In genomic region chr10:99164871-99165477, GRCm38 (mm10) we compare ENCODE assay signal across 9 mouse cellular contexts. TPM values are rescaled to one million over a fixed set of nuclear protein-coding genes. Genes with fewer than 3 reads are reported as not detected.
DNase-seq lines count a peak whose midpoint lies in the region; ATAC-seq and TF ChIP-seq lines count a peak whose summit lies in the region.
"Had no signal": no experiment of that assay in that cellular context is flagged by ENCODE, and none has a peak within 500 bp of the region (broad histone marks: within the 10 kb centered on the region; RNA-seq: fewer than 3 reads in every experiment).

No protein-coding gene starts in this region.

- H3K4me1 ChIP-seq in liver, embryonic 12.5 days = peaks cover 9% of the 10 kb centered on the region
- peaks cover 26% of the 10 kb centered on the region for H3K4me1 ChIP-seq in heart, embryonic 13.5 days
- peaks cover 8% of the 10 kb centered on the region; the same call in 1 of the 2 replicates for H3K4me1 ChIP-seq in kidney, postnatal 0 days (replicated peaks; ENCODE audit: insufficient read depth, low read length)
- H3K4me1 ChIP-seq in stomach, embryonic 15.5 days = peaks cover 10% of the 10 kb centered on the region

- H3K4me3 ChIP-seq in liver, embryonic 12.5 days = no peak overlapping the region
- no peak overlapping the region for H3K4me3 ChIP-seq in heart, embryonic 13.5 days
- no peak overlapping the region for H3K4me3 ChIP-seq in kidney, postnatal 0 days (replicated peaks; ENCODE audit: low read depth, low read length)
- no peak overlapping the region for H3K4me3 ChIP-seq in stomach, embryonic 15.5 days (replicated peaks)

- 49% methylated on average over 13 of the region's 13 CpGs for WGBS in liver, embryonic 12.5 days (ENCODE audit: insufficient replicate concordance)
- WGBS in heart, embryonic 13.5 days = 44% methylated on average over 13 of the region's 13 CpGs
- WGBS in kidney, postnatal 0 days = 32% methylated on average over 13 of the region's 13 CpGs
- WGBS in stomach, embryonic 15.5 days = 29% methylated on average over 13 of the region's 13 CpGs

- DNase-seq in liver = peak; percentile 17
- peak; percentile 20 for DNase-seq in c-Kit-positive CD71-positive TER-119-positive erythroid progenitor cells, embryonic 14.5 days (ENCODE audit: low spot score)
- DNase-seq in kidney, postnatal 0 days (ENCODE audit: low spot score) = peak; percentile 92
- no peak for DNase-seq in gastrocnemius, postnatal 10 days

- no peak overlapping the region for H3K27ac ChIP-seq in liver, embryonic 12.5 days
- H3K27ac ChIP-seq in heart, embryonic 13.5 days (replicated peaks) = peak overlapping the region; percentile 26; the same call in 1 of the 2 replicates
- peak overlapping the region; percentile 78 for H3K27ac ChIP-seq in kidney, postnatal 0 days
- H3K27ac ChIP-seq in stomach, embryonic 15.5 days = no peak overlapping the region; the same call in 1 of the 2 replicates

- H3K4me2 ChIP-seq in liver, embryonic 12.5 days = no peak overlapping the region
- peak overlapping the region; percentile 29; the same call in 1 of the 2 replicates for H3K4me2 ChIP-seq in heart, embryonic 13.5 days
- no peak overlapping the region for H3K4me2 ChIP-seq in kidney, postnatal 0 days (ENCODE audit: low read length)
- H3K4me2 ChIP-seq in stomach, embryonic 15.5 days = no peak overlapping the region

- no peak for ATAC-seq in liver, embryonic 12.5 days
- ATAC-seq in heart, embryonic 13.5 days (ENCODE audit: extremely low read depth, insufficient number of reproducible peaks, low FRiP score, low TSS enrichment) = no peak
- peak; percentile 42; the same call in 1 of the 2 replicates for ATAC-seq in kidney, postnatal 0 days (replicated peaks; ENCODE audit: low FRiP score, low read depth)
- ATAC-seq in megakaryocyte, adult 5-6 weeks (ENCODE audit: poor library complexity, severe bottlenecking) = 0 out of 2 replicates have a peak, but pooled peaks have one; percentile 31
- ATAC-seq in stomach, embryonic 15.5 days (ENCODE audit: insufficient read depth, low FRiP score, low read depth) = peak; percentile 62

- no peak overlapping the region for H3K9ac ChIP-seq in liver, embryonic 12.5 days
- no peak overlapping the region for H3K9ac ChIP-seq in heart, embryonic 13.5 days
- H3K9ac ChIP-seq in kidney, postnatal 0 days (ENCODE audit: low read depth, low read length) = no peak overlapping the region
- H3K9ac ChIP-seq in stomach, embryonic 15.5 days = no peak overlapping the region

- H3K9me3 ChIP-seq in liver, embryonic 12.5 days (replicated peaks) = no peaks in the 10 kb centered on the region
- no peaks in the 10 kb centered on the region for H3K9me3 ChIP-seq in heart, embryonic 13.5 days
- H3K9me3 ChIP-seq in kidney, postnatal 0 days (replicated peaks; ENCODE audit: low read length) = no peaks in the 10 kb centered on the region
- H3K9me3 ChIP-seq in stomach, embryonic 15.5 days = no peaks in the 10 kb centered on the region

- no peaks in the 10 kb centered on the region for H3K27me3 ChIP-seq in liver, embryonic 12.5 days (replicated peaks)
- H3K27me3 ChIP-seq in heart, embryonic 13.5 days (replicated peaks) = no peaks in the 10 kb centered on the region
- H3K27me3 ChIP-seq in kidney, postnatal 0 days (ENCODE audit: insufficient read depth, low read length) = no peaks in the 10 kb centered on the region
- H3K27me3 ChIP-seq in stomach, embryonic 15.5 days (replicated peaks) = no peaks in the 10 kb centered on the region

- peak; percentile 80 for TF ChIP-seq CTCF in kidney, postnatal 0 days (IDR thresholded peaks at IDR 0.05; ENCODE audit: low read depth)

- peaks cover 7% of the 10 kb centered on the region; the same call in 1 of the 2 replicates for H3K36me3 ChIP-seq in liver, embryonic 12.5 days
- peaks cover 4% of the 10 kb centered on the region for H3K36me3 ChIP-seq in heart, embryonic 13.5 days
- no peaks in the 10 kb centered on the region for H3K36me3 ChIP-seq in kidney, postnatal 0 days (ENCODE audit: insufficient read depth, low read length)
- no peaks in the 10 kb centered on the region for H3K36me3 ChIP-seq in stomach, embryonic 15.5 days

RNA-seq across cellular contexts. Expression of gene Phxr2, which starts 38.8 kb away (rescaled TPM):
- not detected in 2 replicates for polyA plus RNA-seq in liver, embryonic 12.5 days (2016; fragmentation: Nextera tagmentation; extraction: Ambion mirVana)
- polyA plus RNA-seq in heart, embryonic 13.5 days (2015; fragmentation: Nextera tagmentation; extraction: Ambion mirVana) = not detected in 2 replicates
- not detected in 2 replicates for polyA plus RNA-seq in kidney, postnatal 0 days (2015; fragmentation: Nextera tagmentation; extraction: Ambion mirVana)
- total RNA-seq in megakaryocyte, adult 5-6 weeks (2015) = not detected in 2 replicates
- total RNA-seq in megakaryocyte, adult 5-6 weeks (2017) = not detected in 2 replicates
- not detected in 2 replicates for polyA plus RNA-seq in stomach, embryonic 15.5 days (2015; fragmentation: Nextera tagmentation; extraction: Ambion mirVana)
- total RNA-seq in gastrocnemius, postnatal 10 days (2021) = not detected
- total RNA-seq: layer of hippocampus, postnatal 36 days had no signal

RNA-seq across cellular contexts. Expression of gene Galnt4, which starts 57.0 kb away (rescaled TPM):
- polyA plus RNA-seq in liver, embryonic 12.5 days (2016; fragmentation: Nextera tagmentation; extraction: Ambion mirVana) = 4.2 and 4.5 TPM in 2 replicates
- 5.2 and 5.3 TPM in 2 replicates for polyA plus RNA-seq in heart, embryonic 13.5 days (2015; fragmentation: Nextera tagmentation; extraction: Ambion mirVana)
- 9.4 and 9.7 TPM in 2 replicates for polyA plus RNA-seq in kidney, postnatal 0 days (2015; fragmentation: Nextera tagmentation; extraction: Ambion mirVana)
- 8.5 and 9.9 TPM in 2 replicates for total RNA-seq in megakaryocyte, adult 5-6 weeks (2015)
- total RNA-seq in megakaryocyte, adult 5-6 weeks (2017) = 9.2 and 12.6 TPM in 2 replicates
- polyA plus RNA-seq in stomach, embryonic 15.5 days (2015; fragmentation: Nextera tagmentation; extraction: Ambion mirVana) = 26.2 and 30.0 TPM in 2 replicates
- 1 to 10 TPM; 5.0 to 6.0 TPM for total RNA-seq in gastrocnemius, postnatal 10 days (2021)

RNA-seq across cellular contexts. Expression of gene Poc1b, which starts 58.1 kb away (rescaled TPM):
- 8.5 and 8.7 TPM in 2 replicates for polyA plus RNA-seq in liver, embryonic 12.5 days (2016; fragmentation: Nextera tagmentation; extraction: Ambion mirVana)
- 8.1 and 10.0 TPM in 2 replicates for polyA plus RNA-seq in heart, embryonic 13.5 days (2015; fragmentation: Nextera tagmentation; extraction: Ambion mirVana)
- 14.0 and 15.8 TPM in 2 replicates for polyA plus RNA-seq in kidney, postnatal 0 days (2015; fragmentation: Nextera tagmentation; extraction: Ambion mirVana)
- total RNA-seq in megakaryocyte, adult 5-6 weeks (2015) = 18.5 and 22.2 TPM in 2 replicates
- total RNA-seq in megakaryocyte, adult 5-6 weeks (2017) = 9.0 and 9.1 TPM in 2 replicates
- 17.7 and 21.6 TPM in 2 replicates for polyA plus RNA-seq in stomach, embryonic 15.5 days (2015; fragmentation: Nextera tagmentation; extraction: Ambion mirVana)
- total RNA-seq in gastrocnemius, postnatal 10 days (2021) = 1 to 10 TPM; 5.7 to 8.8 TPM

Comparison
In these comparisons a context has a peak if more than half of its experiments do, and no peak if none do; other contexts are left out.
1. ATAC-seq: peak in kidney, postnatal 0 days (single experiment), megakaryocyte, adult 5-6 weeks (single experiment) and stomach, embryonic 15.5 days (single experiment); none in liver, embryonic 12.5 days (single experiment) and heart, embryonic 13.5 days (single experiment).
2. H3K27ac ChIP-seq: peak in heart, embryonic 13.5 days (single experiment) and kidney, postnatal 0 days (single experiment); none in liver, embryonic 12.5 days (single experiment) and stomach, embryonic 15.5 days (single experiment).